Mouse (Mus musculus): ENCODE results near the gene Tnks2.

Gene Tnks2

GRCm38 (mm10) chr19:36932613-36933012 lies 98.6 kb downstream of the Tnks2 start:
- DNase-seq (ENCODE audit: low spot score in 2 of 2), result peak; percentile 15 to 33

GRCm38 (mm10) chr19:36936285-36936684 lies 102.3 kb downstream of the Tnks2 start:
- no peak for DNase-seq (ENCODE audit: low spot score in 2 of 2)

GRCm38 (mm10) chr19:36938008-36938407 lies 104.0 kb downstream of the Tnks2 start:
- no peak for DNase-seq (ENCODE audit: low spot score in 2 of 2)

GRCm38 (mm10) chr19:36940064-36940463 lies 106.0 kb downstream of the Tnks2 start:
- no peak for DNase-seq (ENCODE audit: low spot score in 2 of 2)
